Mouse (Mus musculus): ENCODE results near the gene Prrg3.
"Not testable (repeated sequence)": the region's sequence is repeated elsewhere in the genome, so short reads cannot be mapped to it uniquely, and the experiment has no call there.

Prrg3 gene

DNA sequence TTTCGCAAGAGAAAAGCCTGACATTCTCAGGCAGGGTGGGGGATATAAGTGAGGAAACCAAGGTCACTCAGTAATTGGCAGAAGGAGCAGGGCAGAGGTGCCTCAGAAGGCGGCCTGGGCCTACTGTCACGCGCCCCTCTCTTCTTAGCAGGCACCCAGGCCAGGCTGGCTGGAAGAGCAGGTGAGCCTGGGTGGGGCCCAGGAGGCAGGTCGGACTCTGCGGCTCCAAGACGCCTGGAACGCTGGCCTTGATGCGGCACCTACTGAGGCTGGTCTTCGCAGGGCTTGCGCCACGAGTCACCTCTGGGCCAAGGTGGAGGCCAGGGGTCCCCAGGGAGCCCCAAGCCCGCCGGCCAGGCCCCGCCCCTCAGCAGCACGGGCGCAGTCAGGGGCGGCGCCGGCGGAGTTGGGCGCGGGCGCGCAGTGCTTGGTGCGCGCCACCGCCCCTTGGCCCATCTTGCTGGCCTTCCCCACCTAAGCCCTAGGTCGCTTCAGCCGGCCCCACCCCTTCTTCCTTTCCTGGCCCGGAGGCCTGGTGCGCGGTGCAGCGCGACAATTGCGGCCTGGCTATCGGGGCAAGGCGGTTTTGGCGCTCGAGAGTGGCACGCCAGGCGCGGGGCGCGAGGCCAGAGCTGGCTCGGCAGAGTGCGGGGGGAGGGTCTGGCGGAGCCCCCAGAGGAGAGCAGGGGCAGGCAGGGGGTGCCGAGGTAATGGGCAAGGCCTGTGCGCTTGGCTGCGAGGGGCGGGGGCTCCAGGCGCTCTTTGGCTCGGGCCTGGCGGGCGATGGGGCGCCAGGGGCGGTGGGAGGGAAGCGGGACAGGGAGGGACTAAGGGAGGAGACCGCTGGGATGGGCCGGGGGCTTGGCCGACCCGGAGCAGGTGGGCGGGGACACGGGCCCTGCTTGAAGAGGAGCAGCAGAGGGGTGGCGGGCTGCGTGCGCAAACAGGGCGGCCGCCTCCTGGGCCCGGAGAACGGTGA, at the start of gene Prrg3:
Gene Prrg3, plus strand, starts transcription at position 552 of the 979 bp plus-strand sequence.
- DNase-seq: peak; percentile 75

DNA sequence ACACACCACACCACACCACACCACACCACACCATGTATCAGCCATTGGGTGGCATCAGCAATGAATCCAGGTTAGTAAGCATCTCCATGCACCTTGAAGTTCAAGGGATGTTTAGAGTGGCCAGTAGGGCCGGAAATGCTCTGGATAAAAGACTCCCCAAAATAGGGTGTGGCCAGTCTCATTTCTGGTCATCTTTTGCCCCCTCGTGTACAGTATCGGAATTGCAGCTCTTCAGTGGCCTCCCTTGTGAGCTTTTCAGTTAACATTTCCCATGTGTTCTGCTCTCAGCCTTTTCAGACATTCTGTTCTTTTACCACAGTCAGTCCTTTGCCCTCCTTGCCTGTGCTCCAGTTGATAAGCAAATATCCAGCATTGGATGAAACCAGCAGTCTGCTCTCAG, 15.8 kb upstream of the Prrg3 start:
- peak; percentile 40 for DNase-seq

DNA sequence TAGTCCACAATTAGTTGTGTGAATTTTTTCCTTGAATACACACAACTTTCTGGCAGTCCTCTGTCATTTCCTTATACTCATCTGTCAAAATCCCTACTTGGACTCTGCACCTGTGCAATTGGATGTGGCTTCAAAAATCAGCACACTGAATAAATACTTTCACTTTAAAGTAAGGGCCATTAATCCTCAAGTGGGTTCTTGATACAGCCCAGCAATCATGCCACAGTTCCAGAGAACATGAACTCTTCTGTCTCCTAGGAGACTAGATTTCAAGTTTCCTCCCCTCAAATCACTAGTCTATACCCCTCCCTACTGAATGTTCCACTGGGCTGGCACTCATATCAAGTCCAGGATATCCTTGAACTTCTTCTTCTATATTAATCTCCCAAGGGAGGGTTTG, 4.1 kb upstream of the Prrg3 start:
- no peak for DNase-seq

DNA sequence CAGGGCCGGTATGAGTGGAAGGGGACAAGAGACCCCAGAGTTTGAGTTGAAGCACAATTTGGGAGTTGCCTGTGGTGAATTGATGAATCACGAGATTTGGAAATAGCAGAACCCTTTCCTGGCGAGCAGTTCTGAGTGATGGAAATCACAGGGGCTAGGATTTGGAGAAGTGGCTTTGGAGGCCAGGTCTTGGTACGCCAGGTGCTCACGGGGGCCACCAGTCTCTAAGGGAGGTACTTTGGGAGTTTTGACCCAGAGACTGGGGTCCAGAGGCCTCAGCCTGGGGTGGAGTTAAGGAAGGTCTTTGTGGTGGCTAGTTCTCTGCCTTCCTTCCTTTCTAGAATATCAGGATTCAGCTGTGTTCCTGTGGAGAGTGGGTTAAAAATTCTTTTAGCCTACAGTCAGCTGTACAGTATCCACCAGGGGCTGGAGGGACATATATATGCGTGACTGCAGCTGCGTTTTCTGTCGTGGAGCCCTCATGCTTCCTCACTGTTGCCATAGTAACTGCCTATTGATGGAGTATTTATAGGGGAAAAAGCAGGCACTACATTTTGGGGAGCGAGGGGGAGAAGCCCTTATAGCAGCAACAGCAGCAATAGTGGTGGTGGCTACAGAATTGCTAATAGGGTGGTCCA, 970 bp downstream of the Prrg3 start:
- no peak for DNase-seq

DNA sequence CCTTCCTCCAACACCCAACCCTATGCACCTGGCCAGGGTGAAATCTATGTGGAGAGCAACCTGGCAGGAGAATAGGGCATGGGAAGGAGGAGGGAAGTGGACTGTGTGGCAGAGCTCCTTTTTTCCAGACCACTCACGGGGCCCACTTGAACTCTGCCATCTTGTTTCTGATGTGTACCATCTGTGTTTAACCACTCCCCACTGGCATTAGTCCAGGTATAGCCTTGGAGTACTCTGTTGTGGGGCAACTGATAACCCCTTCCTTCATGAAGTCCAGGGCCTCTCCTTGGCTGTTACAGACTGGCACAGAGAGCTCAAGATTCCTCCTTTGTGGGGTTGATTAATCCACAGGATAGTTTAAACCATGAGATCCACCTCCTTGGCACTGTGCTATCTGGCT, 5.8 kb downstream of the Prrg3 start:
- DNase-seq: no peak

DNA sequence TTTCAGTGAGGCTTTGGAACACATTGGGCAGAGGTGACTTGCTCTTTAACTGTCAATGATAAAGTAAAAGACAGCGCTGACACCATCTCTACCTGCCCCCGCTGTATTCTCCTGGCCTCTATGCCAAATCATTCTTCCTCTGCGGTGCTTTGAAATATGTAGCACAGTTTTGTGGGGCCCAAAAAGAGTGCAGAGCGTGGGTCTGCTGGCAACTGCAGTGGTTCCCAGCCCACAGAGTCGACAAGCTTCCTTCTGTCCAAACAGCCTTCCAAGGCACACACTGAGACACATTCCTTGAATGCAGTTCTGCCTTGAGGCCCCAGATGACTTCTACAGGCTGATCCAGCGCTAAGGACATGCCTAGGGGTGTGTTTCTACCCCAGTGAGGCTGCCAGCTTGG, 6.4 kb downstream of the Prrg3 start:
- DNase-seq: no peak

DNA sequence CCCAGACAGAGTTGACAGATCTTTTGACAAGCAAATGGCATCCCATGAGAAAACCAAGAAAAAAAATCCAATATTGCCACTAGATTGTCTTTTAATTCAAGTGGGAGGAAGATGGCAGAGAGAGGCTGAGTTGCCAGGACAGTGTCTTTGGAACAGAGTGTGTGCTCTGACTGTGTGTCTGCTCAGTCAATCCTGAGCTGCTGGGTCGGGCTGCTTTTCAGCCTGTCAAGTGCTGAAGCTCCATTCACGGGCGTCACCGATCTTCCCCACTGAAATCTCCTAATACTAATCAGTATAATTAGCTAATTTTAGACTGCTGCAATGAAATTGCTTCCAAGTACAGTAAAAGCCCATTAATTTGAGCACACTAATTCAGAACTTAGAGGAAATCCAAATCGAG, 8.9 kb downstream of the Prrg3 start:
- no peak for DNase-seq

DNA sequence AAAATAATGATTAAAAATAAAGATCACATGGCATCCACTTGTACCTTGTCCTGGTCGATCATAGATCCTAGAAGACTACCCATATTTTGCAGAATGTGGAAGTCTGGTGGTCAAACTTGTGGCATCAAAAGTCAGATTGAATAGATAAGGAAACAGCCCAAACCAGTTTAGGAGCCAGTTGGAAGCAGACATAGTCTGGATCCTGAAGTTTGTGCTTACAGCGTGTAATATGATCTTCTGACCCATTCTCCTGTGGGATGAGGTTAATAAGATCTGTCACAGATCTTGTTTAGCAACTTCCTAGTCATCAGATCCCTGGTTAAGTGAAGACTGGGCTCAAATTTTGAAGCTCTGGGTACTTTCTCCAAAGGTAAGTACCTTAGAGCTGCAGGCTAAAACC, 10.3 kb downstream of the Prrg3 start, which contains the start of gene Fate1:
Gene Fate1, plus strand, starts transcription at position 301 of the 400 bp plus-strand sequence.
- no peak for DNase-seq

DNA sequence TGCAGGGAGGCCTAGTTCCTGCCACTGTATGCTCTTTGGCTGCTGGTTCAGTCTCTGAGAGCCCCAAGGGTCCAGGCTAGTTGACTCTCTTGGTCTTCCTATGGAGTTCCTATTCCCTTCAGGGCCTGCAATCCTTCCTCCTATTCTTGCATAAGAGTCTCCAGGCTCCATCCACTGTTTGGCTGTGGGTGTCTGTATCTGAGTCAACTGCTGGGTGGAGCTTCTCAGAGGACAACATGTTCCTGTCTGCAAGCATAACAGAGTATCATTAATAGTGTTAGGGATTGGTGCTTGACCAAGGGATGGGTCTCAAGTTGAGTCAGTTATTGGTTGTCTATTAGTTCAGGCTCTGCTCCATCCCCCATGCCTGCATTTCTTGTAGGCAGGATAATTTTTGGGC, 15.3 kb downstream of the Prrg3 start:
- not testable (repeated sequence) for DNase-seq

DNA sequence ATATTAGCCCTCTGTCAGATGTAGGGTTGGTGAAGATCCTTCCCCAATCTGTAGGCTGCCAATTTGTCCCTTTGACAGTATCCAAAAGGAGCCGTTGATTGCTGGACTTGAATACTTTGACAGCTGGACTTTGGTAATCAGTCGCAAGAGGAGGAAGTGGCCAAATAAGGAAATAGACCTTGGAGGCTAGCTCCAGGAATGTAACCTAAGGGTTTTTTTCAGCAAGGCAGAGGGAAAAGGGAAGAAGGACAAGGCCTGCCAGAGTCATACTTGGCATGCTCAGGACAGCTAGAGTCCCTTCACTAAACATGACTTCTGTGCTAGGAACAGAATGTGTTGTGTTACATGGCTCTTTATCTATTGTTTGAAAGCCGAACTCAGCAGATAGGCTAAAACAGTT, 18.0 kb downstream of the Prrg3 start:
- DNase-seq: no peak

DNA sequence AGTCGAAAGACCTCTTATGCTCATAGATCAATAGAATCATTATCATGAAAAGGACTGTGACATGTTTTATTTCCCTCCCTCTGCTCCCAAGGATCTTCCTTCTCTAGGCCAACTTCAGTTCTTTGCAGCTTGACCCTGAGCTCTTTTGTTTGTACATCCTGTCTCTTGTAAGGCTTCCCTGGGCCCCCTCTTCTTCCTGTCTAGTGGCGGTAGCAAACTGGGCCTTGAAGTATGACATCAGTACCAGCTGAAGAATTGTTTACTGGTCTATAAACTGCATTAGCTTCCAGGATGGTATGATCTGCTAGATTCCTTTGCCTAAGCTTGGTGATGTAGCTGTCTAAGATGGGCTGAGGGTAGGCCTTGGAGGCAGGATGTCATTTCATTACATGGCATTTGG, 18.9 kb downstream of the Prrg3 start:
- no peak for DNase-seq

DNA sequence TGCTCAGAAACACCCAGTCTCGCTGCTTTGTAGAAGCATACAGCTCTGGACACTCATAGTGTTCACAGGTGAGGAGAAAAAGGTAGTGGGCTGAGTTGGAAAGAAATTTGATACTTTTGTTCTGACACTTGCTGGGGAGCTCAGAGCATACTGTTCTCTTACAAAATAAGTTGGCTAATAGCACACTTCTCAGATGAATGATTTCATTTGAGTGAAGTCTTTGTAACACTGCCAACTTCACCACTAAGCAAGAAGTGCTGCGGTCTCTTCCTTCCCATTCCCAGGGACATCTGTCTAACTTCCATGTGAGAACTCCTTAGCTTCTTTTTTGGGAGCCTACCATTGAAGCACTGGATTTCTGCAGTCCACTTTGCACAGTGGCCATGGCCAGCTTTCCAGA, 20.8 kb downstream of the Prrg3 start:
- no peak for DNase-seq

DNA sequence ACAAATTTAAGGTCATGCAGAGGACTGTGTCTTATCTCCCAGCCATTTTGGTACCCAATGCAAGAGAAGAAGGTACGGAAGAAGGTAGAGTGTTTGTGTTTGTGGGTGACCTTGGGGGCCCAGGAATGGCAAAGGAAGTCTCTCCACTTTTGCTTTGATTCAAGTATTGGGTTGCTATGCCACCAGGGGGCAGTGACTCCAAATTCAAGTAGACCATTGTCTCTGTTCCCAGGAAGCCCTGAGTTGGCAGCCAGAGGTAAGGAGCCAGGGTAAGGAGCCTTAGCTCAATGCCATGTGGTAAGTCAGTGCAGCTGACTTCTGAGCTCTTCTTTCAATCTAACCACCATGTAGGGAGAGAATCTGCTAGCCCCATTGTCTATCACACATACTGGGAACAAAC, 21.4 kb downstream of the Prrg3 start:
- peak; percentile 27 for DNase-seq

DNA sequence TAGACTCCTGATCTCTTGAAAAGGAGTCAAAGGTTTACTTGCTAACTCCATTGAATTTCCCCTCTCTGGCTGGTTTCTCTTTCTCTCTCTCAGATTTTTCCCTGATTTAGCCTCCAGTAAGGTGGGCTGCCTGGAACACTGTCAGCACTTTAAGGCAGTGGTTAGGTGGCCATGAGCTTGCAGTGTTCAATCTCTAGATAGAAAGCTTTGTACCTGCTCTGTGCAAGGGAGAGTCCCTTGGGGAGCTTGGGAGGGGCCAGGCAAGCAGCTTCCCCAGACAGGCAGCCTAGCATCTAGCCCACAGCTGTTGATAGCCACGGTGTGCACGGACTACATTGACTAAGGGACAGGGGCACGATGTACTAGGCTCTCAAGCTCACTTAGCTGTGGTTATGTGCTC, 29.1 kb downstream of the Prrg3 start, which contains the start of gene Cnga2:
Gene Cnga2, plus strand, starts transcription at position 301 of the 400 bp plus-strand sequence.
- DNase-seq: no peak

DNA sequence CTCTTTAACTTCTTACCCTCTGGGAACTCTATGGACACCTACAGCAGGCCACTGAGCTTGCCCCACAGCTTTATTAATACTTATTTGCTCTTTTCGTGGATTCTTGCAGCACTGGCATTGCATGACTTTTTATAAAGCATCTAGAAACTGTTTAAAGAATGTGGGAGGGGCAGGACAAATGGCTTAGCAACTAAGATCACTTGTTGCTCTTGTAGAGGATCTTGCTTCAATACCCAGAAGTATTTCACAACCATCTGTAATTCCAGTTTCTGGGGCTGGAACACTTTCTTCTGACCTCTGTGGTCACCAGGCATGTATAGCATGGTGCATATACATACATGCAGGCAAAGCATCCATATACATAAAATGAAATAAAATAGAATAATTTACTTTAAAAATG, 33.5 kb downstream of the Prrg3 start:
- DNase-seq: no peak

DNA sequence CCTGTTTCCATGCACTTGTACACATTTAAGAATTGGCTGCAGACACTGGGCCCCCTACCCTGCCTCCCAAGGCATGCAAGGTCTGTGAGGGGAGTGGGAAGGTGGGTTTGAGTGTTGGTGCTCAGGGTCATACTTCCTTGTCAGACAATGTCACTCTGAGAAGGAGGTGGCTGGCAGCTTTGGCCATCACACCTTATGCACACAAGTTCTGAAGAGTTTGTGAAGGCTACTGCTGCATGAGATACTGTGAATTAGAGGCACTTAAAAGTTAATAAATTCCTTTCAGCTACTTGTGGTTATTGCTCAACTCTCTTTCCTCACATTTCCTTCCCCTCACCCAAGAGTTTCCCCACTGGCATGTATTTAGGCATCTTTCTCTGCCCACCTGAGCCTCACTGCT, 47.5 kb downstream of the Prrg3 start:
- DNase-seq: no peak

DNA sequence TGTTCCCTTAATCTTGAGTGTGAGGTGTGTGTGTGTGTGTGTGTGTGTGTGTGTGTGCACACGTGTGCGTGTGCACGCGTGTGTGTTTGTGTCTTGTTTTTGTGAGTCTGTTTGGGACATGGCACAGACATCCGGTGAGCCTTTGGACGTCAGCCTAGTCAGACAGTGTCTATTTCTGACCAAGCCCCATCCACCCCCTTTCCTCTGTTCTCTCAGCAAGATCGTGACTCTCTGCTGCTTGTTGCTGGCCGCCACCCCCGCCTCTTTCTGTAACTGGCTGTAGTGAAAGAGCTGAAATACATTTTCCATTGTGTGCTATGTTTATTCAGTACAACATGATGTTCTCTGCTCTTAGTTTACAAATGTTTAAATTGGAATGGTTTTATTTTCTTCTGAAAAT, 49.8 kb downstream of the Prrg3 start:
- DNase-seq: peak; percentile 28

DNA sequence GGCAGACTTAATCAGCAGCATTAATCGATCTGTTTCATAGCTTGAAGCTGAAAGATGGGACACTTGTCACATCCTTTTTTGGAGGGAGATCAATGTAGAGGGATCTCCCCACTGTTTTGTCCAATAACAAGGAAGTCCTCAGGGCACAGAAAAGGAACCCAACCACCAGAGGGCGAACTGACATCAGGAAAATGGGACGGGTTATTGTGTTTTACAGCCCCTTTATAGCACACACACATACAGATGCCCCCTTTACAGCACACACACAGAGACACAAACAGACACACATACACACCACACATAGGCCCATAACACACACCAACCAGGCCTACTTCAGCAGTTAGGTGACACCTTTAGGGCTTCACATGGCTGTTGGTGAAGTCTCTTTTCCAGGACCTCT, 50.4 kb downstream of the Prrg3 start:
- peak; percentile 49 for DNase-seq

DNA sequence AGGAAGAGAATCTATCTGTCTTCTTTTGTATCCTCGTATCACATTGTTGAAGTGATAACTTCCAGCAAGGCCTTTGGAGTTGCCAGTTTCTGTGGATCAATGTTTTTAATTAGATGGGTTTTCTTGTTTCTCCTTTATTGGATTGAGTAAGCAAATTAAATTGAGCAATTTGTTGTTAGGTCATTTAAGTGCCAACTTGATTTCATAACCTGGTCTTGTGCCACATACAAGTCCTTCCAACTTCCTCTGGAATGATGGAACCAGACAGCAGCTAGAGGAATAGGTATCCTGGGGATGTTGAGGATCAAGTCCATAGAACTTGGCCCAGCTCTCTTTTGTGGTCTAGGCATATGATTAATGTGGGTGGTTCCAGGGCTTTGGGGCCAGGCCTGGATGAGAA, 59.8 kb downstream of the Prrg3 start:
- no peak for DNase-seq

Measured in kidney, postnatal 10 days (tissue).